Comparison of ENCODE assay signal across 9 mouse cellular contexts in genomic region chr16:8737666-8738541, GRCm38 (mm10). TPM values are rescaled to one million over a fixed set of nuclear protein-coding genes. Genes with fewer than 3 reads are reported as not detected.
DNase-seq lines count a peak whose midpoint lies in the region; ATAC-seq and TF ChIP-seq lines count a peak whose summit lies in the region.
"Had no signal": no experiment of that assay in that cellular context is flagged by ENCODE, and none has a peak within 500 bp of the region (broad histone marks: within the 10 kb centered on the region; RNA-seq: fewer than 3 reads in every experiment).

No protein-coding gene starts in this region.

- peaks cover 13% of the 10 kb centered on the region; the same call in 1 of the 2 replicates for H3K4me1 ChIP-seq in intestine, postnatal 0 days (replicated peaks; ENCODE audit: control insufficient read depth, insufficient read depth, low read length)
- peaks cover 16% of the 10 kb centered on the region; the same call in 1 of the 2 replicates for H3K4me1 ChIP-seq in small intestine, adult 2 months (ENCODE audit: control insufficient read depth, insufficient read depth, insufficient read length, low read length)

- no peaks in the 10 kb centered on the region for H3K27me3 ChIP-seq in intestine, postnatal 0 days (replicated peaks; ENCODE audit: control insufficient read depth, insufficient read depth, low read length)
- H3K27me3 ChIP-seq in small intestine, adult 2 months (ENCODE audit: control insufficient read depth, insufficient read depth, low read length), result no peaks in the 10 kb centered on the region

- peak overlapping the region; percentile 96 for H3K9ac ChIP-seq in intestine, postnatal 0 days (ENCODE audit: low read depth, low read length)

- H3K9me3 ChIP-seq in intestine, postnatal 0 days (ENCODE audit: control insufficient read depth), result no peaks in the 10 kb centered on the region

- peak overlapping the region; percentile 90 for H3K27ac ChIP-seq in intestine, postnatal 0 days (ENCODE audit: low read depth, low read length)
- peak overlapping the region; percentile 70 for H3K27ac ChIP-seq in small intestine, adult 2 months (ENCODE audit: insufficient read depth, low read depth, low read length)

- H3K4me3 ChIP-seq in intestine, postnatal 0 days (ENCODE audit: low read depth, low read length), result peak overlapping the region; percentile 97
- H3K4me3 ChIP-seq in small intestine, adult 2 months (ENCODE audit: low read depth, low read length), result peak overlapping the region; percentile 96

- ATAC-seq in intestine, postnatal 0 days, result peak; percentile 55

- H3K36me3 ChIP-seq in intestine, postnatal 0 days (ENCODE audit: control insufficient read depth, insufficient read depth), result no peaks in the 10 kb centered on the region
- no peaks in the 10 kb centered on the region for H3K36me3 ChIP-seq in small intestine, adult 2 months (ENCODE audit: control insufficient read depth, insufficient read depth, low read length)

- TF ChIP-seq CTCF in intestine, postnatal 0 days (IDR thresholded peaks at IDR 0.05; ENCODE audit: low read depth), result no peak
- TF ChIP-seq CTCF in small intestine, adult 2 months (IDR thresholded peaks at IDR 0.05; ENCODE audit: extremely low read depth, insufficient read length, insufficient replicate concordance, low read depth, low read length), result no peak

- WGBS in intestine, postnatal 0 days, result under 1% methylated on average over 77 of the region's 110 CpGs
- 7% methylated on average over 110 of the region's 110 CpGs for WGBS in small intestine, adult 2 months

- H3K4me2 ChIP-seq in intestine, postnatal 0 days (replicated peaks; ENCODE audit: low read depth), result peak overlapping the region; percentile 93

- TF ChIP-seq POLR2A in small intestine, adult 2 months (IDR thresholded peaks at IDR 0.05; ENCODE audit: low read depth, low read length), result peak; percentile 57; the same call in 1 of the 2 replicates

- DNase-seq in urinary bladder, adult 18-20 months (ENCODE audit: low spot score in 2 of 2), result peak; percentile 45 to 49
- no peak for DNase-seq in urinary bladder, postnatal 10 days (ENCODE audit: low spot score)
- peak; percentile 62 to 66 for DNase-seq in cerebellum, postnatal 10 days
- DNase-seq in gastrocnemius, postnatal 4 days (ENCODE audit: low spot score in 2 of 2), result peak; percentile 39 to 46
- DNase-seq in lung, postnatal 10 days, result peak; percentile 34
- DNase-seq in layer of hippocampus, adult 11-12 months (ENCODE audit: low spot score), result no peak

RNA-seq across cellular contexts. Expression of gene Usp7, which starts 54.2 kb away (rescaled TPM):
- total RNA-seq in gastrocnemius, postnatal 4 days (2021), result 10 to 100 TPM; 76.9 to 89.0 TPM
- polyA plus RNA-seq in intestine, postnatal 0 days (2015; fragmentation: Nextera tagmentation; extraction: Ambion mirVana), result 16.3 and 19.7 TPM in 2 replicates
- polyA plus RNA-seq in small intestine, adult 2 months (2012; rRNA removed), result 5.5 and 11.1 TPM in 2 replicates

RNA-seq across cellular contexts. Expression of gene Gm5767, which starts 57.3 kb away (rescaled TPM):
- total RNA-seq in gastrocnemius, postnatal 4 days (2021), result under 1 TPM in 1 of 2 experiments, not detected in 1; 0.49 TPM
- polyA plus RNA-seq in intestine, postnatal 0 days (2015; fragmentation: Nextera tagmentation; extraction: Ambion mirVana), result 0.22 TPM in 1 of 2 replicates, not detected in the other
- 0.42 TPM in 1 of 2 replicates, not detected in the other for polyA plus RNA-seq in small intestine, adult 2 months (2012; rRNA removed)
- total RNA-seq: gastrocnemius, postnatal 36 days had no signal

Comparison
In these comparisons a context has a peak if more than half of its experiments do, and no peak if none do; other contexts are left out.
1. DNase-seq: peak in urinary bladder, adult 18-20 months (2 of 2), cerebellum, postnatal 10 days (2 of 2), gastrocnemius, postnatal 4 days (2 of 2) and lung, postnatal 10 days (single experiment); none in urinary bladder, postnatal 10 days (single experiment) and layer of hippocampus, adult 11-12 months (single experiment).